Mouse (Mus musculus) lung, embryonic 14.5 days (tissue): ENCODE results near the gene Mctp2. TPM values are rescaled to one million over a fixed set of nuclear protein-coding genes. Genes with fewer than 3 reads are reported as not detected.

Experiments
- ATAC-seq: fragments of 200-750 bp; cut with Nextera tagmentation; 2 replicates; pipeline ENCODE4 v1.8.0; 2017; ENCODE audit warnings: mild to moderate bottlenecking, moderate TSS enrichment, moderate library complexity; ENCODE audit not compliant: insufficient read depth
- DNase-seq: peaks from one replicate; pipeline ENCODE4 v3.0.0-alpha.2; 2015
- H3K27ac ChIP-seq: fragments of 300-500 bp; sonication (generic); 2 replicates; pipeline ENCODE4 v1.5.1; 2014; ENCODE audit warnings: low read depth, mild to moderate bottlenecking, moderate library complexity
- H3K27me3 ChIP-seq: fragments of 300-500 bp; sonication (generic); 2 replicates; pipeline ENCODE4 v1.6.1; 2014; ENCODE audit warnings: low read length, control low read depth; ENCODE audit not compliant: insufficient read depth
- H3K36me3 ChIP-seq: fragments of 300-500 bp; sonication (generic); 2 replicates; pipeline ENCODE4 v1.6.1; 2014; ENCODE audit warnings: control low read depth; ENCODE audit not compliant: insufficient read depth
- H3K4me1 ChIP-seq: fragments of 300-500 bp; sonication (generic); 2 replicates; pipeline ENCODE4 v1.6.1; 2014; ENCODE audit warnings: antibody characterized with exemption, control low read depth; ENCODE audit not compliant: insufficient read depth
- H3K4me2 ChIP-seq: fragments of 300-500 bp; sonication (generic); 2 replicates; pipeline ENCODE4 v1.6.1; 2014; ENCODE audit warnings: mild to moderate bottlenecking
- H3K4me3 ChIP-seq: fragments of 300-500 bp; sonication (generic); 2 replicates; pipeline ENCODE4 v1.5.1; 2014; ENCODE audit warnings: low read depth, low read length
- H3K9ac ChIP-seq: fragments of 300-500 bp; sonication (generic); 2 replicates; pipeline ENCODE4 v1.6.1; 2014
- H3K9me3 ChIP-seq: fragments of 300-500 bp; sonication (generic); 2 replicates; pipeline ENCODE4 v1.6.1; 2016; ENCODE audit warnings: low read depth, low read length, control low read depth
- CTCF ChIP-seq: IDR thresholded peaks from 2 replicates; pipeline ENCODE4 v1.5.1; 2016; ENCODE audit warnings: antibody characterized with exemption, low read depth
- WGBS: fragments of 180-500 bp; shearing (Covaris S2); extraction: QIAGEN DNeasy Blood & Tissue Kit; methylation state at CpG from one replicate; pipeline ENCODE4 v1.1.7; 2014; 5-methylcytosine and 5-hydroxymethylcytosine counted together
- polyA plus RNA-seq: library from polyadenylated mRNA; unstranded; fragments of >200 nt; fragmentation: Nextera tagmentation; extraction: Ambion mirVana; gene quantifications from 2 replicates; pipeline ENCODE4 v1.2.1, GENCODE M21; 2014

Gene Mctp2
- polyA plus RNA-seq, 1 experiment from 2014 or later, result 2.8 TPM

DNA sequence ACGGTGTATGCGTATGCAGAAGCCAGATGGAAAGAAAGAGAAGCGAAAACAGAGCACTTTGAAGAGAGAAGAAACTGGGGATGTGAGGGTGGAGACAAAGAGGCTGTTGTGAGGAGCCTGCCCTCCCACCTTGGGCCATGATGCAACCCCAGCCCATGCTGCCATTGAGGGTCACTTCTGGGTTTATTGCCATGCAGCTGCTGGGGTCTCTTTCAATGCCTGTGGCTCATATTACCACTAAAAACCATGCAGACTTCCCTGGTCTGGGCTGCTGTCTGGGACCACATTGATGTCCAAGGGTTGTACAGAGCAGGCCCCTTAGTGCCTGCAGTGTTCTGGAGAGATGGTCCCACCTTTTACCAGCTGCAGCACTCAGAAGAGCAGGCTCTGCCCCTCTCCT is 210.0 kb downstream of the Mctp2 start:
- no peak overlapping the region for H3K4me2 ChIP-seq
- no peak overlapping the region for H3K27ac ChIP-seq
- ATAC-seq, result no peak
- no peaks in the 10 kb centered on the region for H3K4me1 ChIP-seq
- no peaks in the 10 kb centered on the region for H3K27me3 ChIP-seq
- no peak for DNase-seq
- 88% methylated on average over 3 of the region's 3 CpGs for WGBS
- TF ChIP-seq CTCF, result no peak
- no peak overlapping the region for H3K9ac ChIP-seq
- H3K4me3 ChIP-seq, result no peak overlapping the region
- H3K9me3 ChIP-seq, result no peaks in the 10 kb centered on the region
- no peaks in the 10 kb centered on the region for H3K36me3 ChIP-seq

DNA sequence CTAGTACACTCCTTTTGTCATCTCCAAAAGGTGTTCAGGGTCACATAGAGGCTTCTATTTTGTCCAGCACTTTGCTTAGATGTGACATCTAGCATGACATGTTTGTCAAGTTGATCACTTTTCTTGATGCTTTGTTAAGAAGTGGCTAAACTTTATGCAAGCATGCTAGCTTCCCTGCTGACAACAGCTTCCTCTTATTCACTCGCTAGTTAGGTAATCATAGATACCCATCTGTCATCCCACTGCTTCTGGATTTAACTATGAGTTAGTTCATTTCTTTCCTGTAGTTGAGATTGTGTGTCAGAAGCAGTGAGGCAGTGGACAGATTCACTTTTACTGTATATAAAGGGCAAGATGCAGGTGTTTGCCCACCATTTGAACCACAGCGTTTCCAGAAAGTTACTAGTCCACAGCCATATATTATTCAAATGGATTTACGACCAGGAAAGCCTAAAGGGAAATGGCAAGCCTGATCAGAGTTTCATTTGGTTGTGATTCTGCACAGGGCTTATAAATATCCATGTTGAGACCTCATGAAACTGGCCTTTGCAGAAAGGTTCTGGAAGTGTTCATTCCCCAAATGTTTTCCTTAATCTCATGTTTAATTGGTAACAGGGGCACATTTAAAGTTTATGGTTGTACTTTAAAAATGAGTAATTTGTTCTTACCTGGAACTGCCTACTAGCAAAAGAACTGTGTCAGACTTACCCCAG is 216.8 kb downstream of the Mctp2 start:
- Histone ChIP-seq H3K27ac (no peak overlapping the region), H3K9ac (no peak overlapping the region), H3K36me3 (no peaks in the 10 kb centered on the region), H3K9me3 (no peaks in the 10 kb centered on the region), H3K4me2 (no peak overlapping the region), H3K4me3 (no peak overlapping the region), H3K27me3 (no peaks in the 10 kb centered on the region), H3K4me1 (no peaks in the 10 kb centered on the region)
- DNase-seq (no peak), ATAC-seq (no peak)
- TF ChIP-seq CTCF, result no peak
- 78% methylated on average over 3 of the region's 3 CpGs for WGBS

DNA sequence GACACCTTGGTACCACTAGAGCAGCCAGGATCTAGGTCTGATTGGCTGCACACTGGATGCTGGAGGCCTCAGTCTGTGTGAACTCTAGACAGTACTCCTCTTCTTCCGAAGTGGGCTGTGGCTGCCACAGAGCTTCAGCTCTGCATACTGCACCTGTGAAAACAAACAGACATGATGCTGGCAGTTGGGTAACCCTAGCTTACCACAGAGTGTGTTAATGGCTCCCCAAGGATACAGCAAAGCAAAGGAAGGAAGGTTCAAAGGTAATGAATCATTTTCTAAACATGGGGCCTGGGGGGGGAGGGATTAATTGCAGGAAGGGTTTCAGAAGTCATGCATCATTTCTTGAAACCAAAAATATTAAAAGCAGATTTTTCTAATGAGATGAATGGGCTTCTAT is 225.7 kb downstream of the Mctp2 start:
- TF ChIP-seq CTCF, result no peak
- Histone ChIP-seq H3K4me2 (no peak overlapping the region), H3K27me3 (no peaks in the 10 kb centered on the region), H3K4me1 (no peaks in the 10 kb centered on the region), H3K36me3 (no peaks in the 10 kb centered on the region), H3K9me3 (no peaks in the 10 kb centered on the region), H3K4me3 (no peak overlapping the region), H3K27ac (no peak overlapping the region), H3K9ac (no peak overlapping the region)
- WGBS, result 21% methylated on average over 1 of the region's 1 CpGs
- ATAC-seq (no peak), DNase-seq (no peak)

DNA sequence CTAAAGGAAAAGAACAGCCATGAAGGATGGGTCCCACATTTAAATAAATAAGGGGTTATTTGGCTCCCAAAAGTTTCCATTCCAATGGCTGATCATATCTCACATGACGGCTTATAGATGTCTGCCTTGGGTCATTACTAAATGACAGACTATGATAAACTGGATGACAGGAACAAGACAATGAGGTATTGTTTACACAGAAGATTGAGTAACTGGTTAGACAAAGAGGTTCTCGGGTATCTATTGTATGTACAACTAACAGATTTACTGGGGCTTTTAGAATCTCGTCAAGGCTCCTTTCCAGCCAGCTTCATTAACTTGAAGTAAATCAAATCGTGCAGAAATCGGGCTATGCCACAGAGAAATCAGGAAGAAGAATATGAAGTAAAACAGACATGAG is 227.5 kb downstream of the Mctp2 start:
- DNase-seq (peak; percentile 30), ATAC-seq (no peak)
- no peak overlapping the region for H3K9ac ChIP-seq
- 31% methylated on average over 5 of the region's 5 CpGs for WGBS
- no peaks in the 10 kb centered on the region for H3K9me3 ChIP-seq
- no peaks in the 10 kb centered on the region for H3K36me3 ChIP-seq
- H3K27me3 ChIP-seq, result no peaks in the 10 kb centered on the region
- TF ChIP-seq CTCF, result no peak
- H3K4me2 ChIP-seq, result no peak overlapping the region
- no peak overlapping the region for H3K4me3 ChIP-seq
- H3K4me1 ChIP-seq, result no peaks in the 10 kb centered on the region
- H3K27ac ChIP-seq, result no peak overlapping the region

DNA sequence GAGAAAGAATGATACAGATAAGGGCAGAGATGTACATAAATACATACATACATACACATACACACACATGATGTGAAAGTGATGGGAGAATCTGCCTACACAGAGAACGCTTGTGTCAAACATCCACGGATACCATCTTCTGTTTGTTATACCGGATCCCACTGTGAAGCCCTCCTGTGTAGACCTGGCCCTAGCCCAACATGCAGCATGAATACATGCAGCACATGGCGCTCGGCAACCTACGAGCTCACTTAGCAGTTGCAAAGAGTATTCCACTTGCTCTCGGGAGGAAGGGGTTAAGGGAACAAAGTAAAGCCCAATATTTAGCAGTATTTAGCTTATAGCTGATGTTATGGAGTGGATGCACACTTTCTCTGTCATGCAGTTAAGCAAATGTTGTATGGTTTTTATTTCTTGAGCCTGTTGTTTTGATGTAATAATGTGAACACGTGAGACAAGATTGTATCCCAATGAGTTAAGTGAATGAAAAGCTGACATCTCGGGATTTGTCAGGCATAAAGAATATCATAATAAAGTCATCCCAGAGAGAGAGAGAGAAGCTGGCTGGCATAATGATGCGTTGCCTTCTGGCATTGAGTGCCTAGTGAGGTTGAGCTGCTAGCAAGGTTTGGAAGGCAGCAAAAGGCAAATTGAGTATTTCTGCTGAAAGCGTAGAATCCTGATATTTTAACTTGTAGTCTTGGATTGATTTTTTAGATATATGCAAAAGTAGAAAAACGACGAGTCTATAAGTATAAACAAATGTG is 234.8 kb downstream of the Mctp2 start:
- Histone ChIP-seq H3K9me3 (no peaks in the 10 kb centered on the region), H3K4me2 (no peak overlapping the region), H3K4me1 (no peaks in the 10 kb centered on the region), H3K36me3 (no peaks in the 10 kb centered on the region), H3K27ac (no peak overlapping the region), H3K9ac (no peak overlapping the region), H3K27me3 (no peaks in the 10 kb centered on the region), H3K4me3 (no peak overlapping the region)
- 77% methylated on average over 13 of the region's 13 CpGs for WGBS
- ATAC-seq, result no peak
- no peak for DNase-seq
- TF ChIP-seq CTCF, result no peak

DNA sequence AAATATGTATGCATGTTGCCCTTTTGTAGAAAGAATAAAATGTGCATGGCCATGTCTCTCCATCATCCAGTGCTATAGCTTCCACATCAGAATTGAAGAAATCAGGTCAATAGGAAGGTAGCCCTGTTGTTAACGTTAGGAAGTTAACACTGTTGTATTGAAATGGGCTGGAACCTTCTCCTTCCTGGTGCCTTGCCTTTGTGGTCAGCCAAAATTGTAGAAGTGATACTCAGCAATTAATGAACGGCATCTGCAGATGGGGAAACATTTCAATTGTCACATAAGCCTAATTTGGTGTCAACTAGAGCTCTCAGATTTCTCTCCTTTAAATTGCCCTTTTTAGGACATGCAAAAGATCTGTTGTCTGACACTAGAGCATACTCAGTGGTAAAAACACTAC is 238.0 kb downstream of the Mctp2 start:
- Histone ChIP-seq H3K9me3 (no peaks in the 10 kb centered on the region), H3K27ac (no peak overlapping the region), H3K27me3 (no peaks in the 10 kb centered on the region), H3K9ac (no peak overlapping the region), H3K4me1 (no peaks in the 10 kb centered on the region), H3K4me2 (no peak overlapping the region), H3K4me3 (no peak overlapping the region), H3K36me3 (no peaks in the 10 kb centered on the region)
- TF ChIP-seq CTCF, result no peak
- ATAC-seq (no peak), DNase-seq (no peak)
- WGBS, result 79% methylated on average over 2 of the region's 2 CpGs

DNA sequence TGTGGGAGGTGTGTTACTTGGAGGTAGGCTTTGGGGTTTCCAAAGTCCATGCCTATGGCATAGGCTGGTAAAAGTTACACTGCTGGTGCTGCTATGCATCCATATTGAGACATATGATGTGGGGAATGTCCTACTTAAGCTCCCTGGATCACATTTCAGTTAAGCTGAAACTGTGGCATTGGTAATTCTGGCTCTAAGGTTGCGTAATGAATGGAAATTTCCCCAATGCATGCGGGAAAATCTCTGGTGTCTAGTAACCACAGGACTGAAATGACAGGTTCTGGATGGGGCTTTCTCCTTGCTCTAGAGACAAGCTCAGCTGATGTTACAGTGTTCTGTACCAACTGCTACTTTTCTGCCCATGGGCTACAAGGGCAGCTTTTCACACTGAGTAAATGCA is 240.1 kb downstream of the Mctp2 start:
- Histone ChIP-seq H3K4me2 (no peak overlapping the region), H3K9me3 (no peaks in the 10 kb centered on the region), H3K4me1 (no peaks in the 10 kb centered on the region), H3K27me3 (no peaks in the 10 kb centered on the region), H3K9ac (no peak overlapping the region), H3K27ac (no peak overlapping the region), H3K36me3 (no peaks in the 10 kb centered on the region), H3K4me3 (no peak overlapping the region)
- DNase-seq (no peak), ATAC-seq (no peak)
- 83% methylated on average over 2 of the region's 2 CpGs for WGBS
- TF ChIP-seq CTCF, result no peak
